Mouse (Mus musculus): ENCODE data around the gene Zfp329. TPM values are rescaled to one million over a fixed set of nuclear protein-coding genes. Genes with fewer than 3 reads are reported as not detected.

Gene Zfp329
- 16.6 and 18.6 TPM in 2 replicates for total RNA-seq (2014; rRNA removed)
- 16.1 and 22.3 TPM in 2 replicates for polyA plus RNA-seq (2015; fragmentation: Nextera tagmentation; extraction: Ambion mirVana)

DNA sequence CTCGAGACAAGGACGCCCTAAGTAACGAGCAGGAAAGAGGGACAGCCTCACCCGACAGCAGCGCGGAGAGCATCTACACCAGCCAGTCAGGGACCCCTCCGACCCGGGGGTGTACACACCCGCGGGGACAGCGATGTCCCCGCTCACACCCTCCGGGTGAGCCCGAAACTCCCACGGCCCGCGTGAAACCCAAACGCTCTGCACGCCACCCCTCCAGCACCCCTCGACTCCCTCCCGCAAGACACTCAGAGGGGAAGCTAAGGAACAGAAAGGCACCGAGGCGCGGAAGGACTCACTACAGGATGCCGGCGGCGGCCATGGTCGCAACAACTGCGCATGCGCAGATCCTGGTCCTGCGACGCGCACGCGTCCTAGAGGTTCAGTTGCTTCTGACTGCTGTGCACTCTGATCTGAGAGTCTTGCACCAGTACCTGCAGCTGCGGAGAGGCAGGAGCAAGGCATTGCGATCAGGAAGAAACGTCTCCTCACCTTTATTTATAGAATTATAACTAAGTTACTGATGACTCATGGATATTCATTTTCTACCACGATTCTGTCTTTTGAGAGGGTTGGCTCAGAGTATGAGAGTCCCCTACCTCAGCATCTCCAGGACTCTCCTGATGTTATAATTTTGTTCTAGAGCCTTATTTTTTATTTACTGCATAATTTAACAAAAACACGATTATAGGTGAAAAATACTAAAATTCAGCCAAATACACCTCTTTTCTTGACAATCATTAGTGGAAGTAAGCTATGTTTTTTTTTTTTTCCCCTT lies at the start of gene Zfp329:
Zfp329 (minus strand) TSS at position 338 of the 775 bp plus-strand sequence.
- H3K4me2 ChIP-seq (ENCODE audit: low read depth, low read length, poor library complexity, severe bottlenecking): peak within 1 kb of the TSS; percentile 67
- WGBS: under 1% methylated on average over 40 of the region's 40 CpGs
- peaks cover 12% of the 10 kb centered on the region; the same call in 1 of the 2 replicates for H3K9me3 ChIP-seq (ENCODE audit: low read length)
- no peak for TF ChIP-seq CTCF (IDR thresholded peaks at IDR 0.05)
- H3K4me3 ChIP-seq (ENCODE audit: low read depth, low read length): peak within 1 kb of the TSS; percentile 84
- H3K4me1 ChIP-seq (ENCODE audit: insufficient read depth, low read length): peaks cover 6% of the 10 kb centered on the region; the same call in 1 of the 2 replicates
- H3K9ac ChIP-seq (replicated peaks; ENCODE audit: low read length, poor library complexity, severe bottlenecking): peak within 1 kb of the TSS; percentile 98
- ATAC-seq (ENCODE audit: low FRiP score) (peak; percentile 96), DNase-seq (ENCODE audit: low spot score) (peak; percentile 96)
- no peaks in the 10 kb centered on the region for H3K27me3 ChIP-seq (ENCODE audit: insufficient read depth, low read length)
- H3K27ac ChIP-seq (ENCODE audit: low read depth, low read length): peak within 1 kb of the TSS; percentile 94
- H3K36me3 ChIP-seq (ENCODE audit: insufficient read depth, low read length): no peaks in the 10 kb centered on the region

DNA sequence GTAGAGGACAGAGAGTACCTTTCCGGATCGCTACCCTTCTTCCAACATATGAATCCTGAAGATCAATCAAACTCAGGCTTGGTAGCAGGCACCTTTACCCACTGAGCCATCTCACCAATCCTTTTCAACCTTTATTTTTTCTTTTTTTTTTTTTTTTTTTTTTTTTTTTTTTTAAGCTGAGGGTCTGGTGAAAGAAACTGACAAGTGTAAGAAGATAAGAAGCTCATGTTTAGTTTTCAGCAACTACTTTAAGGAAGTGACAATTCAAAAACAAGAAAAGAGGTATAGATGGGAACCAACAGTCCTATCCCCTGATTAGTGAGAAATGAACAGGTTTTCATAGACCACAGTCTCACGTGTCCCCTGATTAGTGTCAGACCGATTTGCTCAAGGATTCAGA lies 17.1 kb upstream of the Zfp329 start:
- TF ChIP-seq CTCF (IDR thresholded peaks at IDR 0.05): no peak
- Histone ChIP-seq H3K36me3 (ENCODE audit: insufficient read depth, low read length) (peaks cover 13% of the 10 kb centered on the region; the same call in 1 of the 2 replicates), H3K4me3 (ENCODE audit: low read depth, low read length) (peak overlapping the region; percentile 62), H3K4me1 (ENCODE audit: insufficient read depth, low read length) (no peaks in the 10 kb centered on the region), H3K9me3 (ENCODE audit: low read length) (peaks cover 22% of the 10 kb centered on the region), H3K9ac (replicated peaks; ENCODE audit: low read length, poor library complexity, severe bottlenecking) (no peak overlapping the region), H3K4me2 (ENCODE audit: low read depth, low read length, poor library complexity, severe bottlenecking) (peak overlapping the region; percentile 57; the same call in 1 of the 2 replicates), H3K27ac (ENCODE audit: low read depth, low read length) (no peak overlapping the region), H3K27me3 (ENCODE audit: insufficient read depth, low read length) (no peaks in the 10 kb centered on the region)
- DNase-seq (ENCODE audit: low spot score) (no peak), ATAC-seq (ENCODE audit: low FRiP score) (no peak)
- WGBS: 97% methylated on average over 4 of the region's 4 CpGs

DNA sequence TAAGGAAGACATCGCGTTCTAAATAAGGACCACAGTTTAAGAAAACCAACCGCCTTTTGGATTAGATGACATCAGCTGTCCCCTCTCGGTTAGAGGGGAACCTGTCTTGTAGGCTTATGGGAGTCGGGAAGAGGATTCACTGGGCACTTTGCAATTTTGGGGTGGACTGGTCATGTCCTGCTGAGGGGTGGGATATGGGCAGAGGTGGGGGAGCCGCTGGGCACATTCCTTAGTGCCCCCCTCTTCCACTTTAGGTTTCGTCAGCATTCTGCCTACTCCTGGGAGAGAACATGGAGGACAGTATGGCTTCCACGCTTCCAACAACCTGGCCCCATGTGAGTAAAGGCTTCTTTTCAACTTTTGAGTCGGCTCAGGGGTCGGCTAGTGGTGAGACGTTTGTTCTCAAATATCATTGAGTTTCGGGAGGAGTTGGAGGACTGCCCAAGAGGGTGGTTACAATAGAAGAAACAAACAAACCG lies 16.6 kb upstream of the Zfp329 start:
- H3K9me3 ChIP-seq (ENCODE audit: low read length): peaks cover 17% of the 10 kb centered on the region
- WGBS: 42% methylated on average over 13 of the region's 13 CpGs

DNA sequence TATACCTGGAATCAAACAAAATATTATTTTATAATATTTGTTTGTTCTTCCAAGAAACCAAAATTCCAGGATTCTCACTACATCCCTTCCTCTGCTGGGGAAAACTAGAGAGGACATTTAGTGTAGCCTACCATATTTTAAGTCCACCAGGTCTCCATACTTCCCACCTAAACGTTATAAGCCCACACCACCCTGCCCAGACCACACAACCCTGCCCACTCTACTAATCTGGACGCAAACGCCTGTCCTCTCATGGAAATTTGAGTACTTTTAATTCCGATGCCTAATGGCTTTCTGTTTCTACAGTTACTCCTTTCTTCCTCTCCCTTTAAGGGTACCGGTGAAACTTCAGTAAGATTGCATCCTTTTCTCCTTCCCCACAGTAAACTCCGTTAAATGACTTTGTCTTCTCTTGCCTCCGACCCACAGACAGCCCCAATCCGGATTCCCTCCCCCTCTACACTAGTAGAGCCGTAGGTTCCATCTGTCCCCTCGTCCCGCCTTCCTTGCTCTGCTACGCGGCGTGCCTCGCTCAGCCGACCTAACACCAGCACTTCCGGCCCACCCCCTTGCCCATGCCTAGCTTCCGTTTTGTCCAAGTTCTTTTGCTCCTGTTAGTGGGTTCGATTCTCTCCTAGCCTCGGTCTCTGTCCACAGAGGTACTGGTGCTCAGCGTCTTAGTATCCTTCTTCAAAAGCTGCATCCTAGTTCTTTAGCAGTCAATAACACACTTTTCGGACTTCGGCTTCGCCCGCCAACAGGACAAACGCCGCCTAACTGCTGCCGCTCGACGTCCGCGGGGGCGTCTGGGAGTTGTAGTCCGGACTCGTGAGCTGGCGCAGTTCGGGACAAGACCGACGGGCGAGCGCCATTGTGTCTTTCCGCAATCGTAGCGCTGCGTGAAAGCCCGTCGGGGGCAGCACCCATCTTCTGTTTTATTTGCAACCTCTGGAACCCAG lies 15.8 kb upstream of the Zfp329 start, which contains the start of gene Zfp110:
Zfp110 (plus strand) TSS at position 600 of the 959 bp plus-strand sequence.
- peak within 1 kb of the TSS; percentile 62 for H3K4me3 ChIP-seq (ENCODE audit: low read depth, low read length)
- peaks cover 7% of the 10 kb centered on the region; the same call in 1 of the 2 replicates for H3K36me3 ChIP-seq (ENCODE audit: insufficient read depth, low read length)
- H3K27me3 ChIP-seq (ENCODE audit: insufficient read depth, low read length): no peaks in the 10 kb centered on the region
- H3K9me3 ChIP-seq (ENCODE audit: low read length): peaks cover 14% of the 10 kb centered on the region; the same call in 1 of the 2 replicates
- WGBS: 4% methylated on average over 47 of the region's 47 CpGs
- H3K9ac ChIP-seq (replicated peaks; ENCODE audit: low read length, poor library complexity, severe bottlenecking): peak within 1 kb of the TSS; percentile 70
- H3K4me1 ChIP-seq (ENCODE audit: insufficient read depth, low read length): no peaks in the 10 kb centered on the region
- peak within 1 kb of the TSS; percentile 57 for H3K4me2 ChIP-seq (ENCODE audit: low read depth, low read length, poor library complexity, severe bottlenecking)
- peak; percentile 88 for DNase-seq (ENCODE audit: low spot score)
- ATAC-seq (ENCODE audit: low FRiP score): peak; percentile 94
- TF ChIP-seq CTCF (IDR thresholded peaks at IDR 0.05): peak; percentile 43
- H3K27ac ChIP-seq (ENCODE audit: low read depth, low read length): peak within 1 kb of the TSS; percentile 57

More for the DNA sequence above, 16.6 kb upstream of the Zfp329 start:
- H3K4me1 ChIP-seq (ENCODE audit: insufficient read depth, low read length): no peaks in the 10 kb centered on the region
- ATAC-seq (ENCODE audit: low FRiP score): peak; percentile 57
- peak overlapping the region; percentile 57; the same call in 1 of the 2 replicates for H3K27ac ChIP-seq (ENCODE audit: low read depth, low read length)
- H3K9ac ChIP-seq (replicated peaks; ENCODE audit: low read length, poor library complexity, severe bottlenecking): peak overlapping the region; percentile 70
- no peak for TF ChIP-seq CTCF (IDR thresholded peaks at IDR 0.05)
- peak overlapping the region; percentile 62 for H3K4me3 ChIP-seq (ENCODE audit: low read depth, low read length)
- no peak for DNase-seq (ENCODE audit: low spot score)
- H3K27me3 ChIP-seq (ENCODE audit: insufficient read depth, low read length): no peaks in the 10 kb centered on the region
- H3K36me3 ChIP-seq (ENCODE audit: insufficient read depth, low read length): peaks cover 9% of the 10 kb centered on the region; the same call in 1 of the 2 replicates
- peak overlapping the region; percentile 57 for H3K4me2 ChIP-seq (ENCODE audit: low read depth, low read length, poor library complexity, severe bottlenecking)

DNA sequence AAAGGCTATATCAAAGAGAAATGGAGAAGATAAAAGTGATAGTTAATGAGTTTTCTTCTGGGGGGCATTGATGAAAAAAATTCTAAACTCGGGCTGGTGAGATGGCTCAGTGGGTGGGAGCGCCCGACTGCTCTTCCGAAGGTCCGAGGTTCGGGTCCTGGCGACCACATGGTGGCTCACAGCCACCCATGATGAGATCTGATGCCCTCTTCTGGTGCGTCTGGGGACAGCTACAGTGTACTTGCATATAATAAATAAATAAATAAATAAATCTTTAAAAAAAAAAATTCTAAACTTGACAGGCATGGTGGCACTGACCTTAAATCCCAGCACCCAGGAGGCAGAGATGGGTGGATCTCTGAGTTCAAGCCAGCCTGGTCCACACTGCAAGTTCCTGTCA lies 3.1 kb downstream of the Zfp329 start:
- TF ChIP-seq CTCF (IDR thresholded peaks at IDR 0.05): no peak
- Histone ChIP-seq H3K9ac (replicated peaks; ENCODE audit: low read length, poor library complexity, severe bottlenecking) (no peak overlapping the region), H3K9me3 (ENCODE audit: low read length) (peaks cover 21% of the 10 kb centered on the region), H3K4me1 (ENCODE audit: insufficient read depth, low read length) (peaks cover 6% of the 10 kb centered on the region; the same call in 1 of the 2 replicates), H3K4me2 (ENCODE audit: low read depth, low read length, poor library complexity, severe bottlenecking) (no peak overlapping the region), H3K27ac (ENCODE audit: low read depth, low read length) (no peak overlapping the region), H3K27me3 (ENCODE audit: insufficient read depth, low read length) (no peaks in the 10 kb centered on the region), H3K36me3 (ENCODE audit: insufficient read depth, low read length) (peaks cover 9% of the 10 kb centered on the region), H3K4me3 (ENCODE audit: low read depth, low read length) (no peak overlapping the region)
- WGBS: 98% methylated on average over 8 of the region's 8 CpGs
- DNase-seq (ENCODE audit: low spot score) (no peak), ATAC-seq (ENCODE audit: low FRiP score) (no peak)
